ENCODE assay signal across 8 mouse cellular contexts in genomic region chr10:52106164-52106757, GRCm38 (mm10).
DNase-seq lines count a peak whose midpoint lies in the region; ATAC-seq and TF ChIP-seq lines count a peak whose summit lies in the region.

No protein-coding gene starts in this region.

- no peaks in the 10 kb centered on the region for H3K27me3 ChIP-seq in C2C12 (ENCODE audit: control insufficient read depth, insufficient read depth, insufficient read length)
- no peaks in the 10 kb centered on the region for H3K27me3 ChIP-seq in hindbrain, embryonic 11.5 days (ENCODE audit: control insufficient read depth, insufficient read depth, low read length)

- no peaks in the 10 kb centered on the region for H3K36me3 ChIP-seq in C2C12 (ENCODE audit: control insufficient read depth, insufficient read depth)
- H3K36me3 ChIP-seq in hindbrain, embryonic 11.5 days (ENCODE audit: control insufficient read depth, insufficient read depth, low read length) = no peaks in the 10 kb centered on the region

- no peaks in the 10 kb centered on the region for H3K9me3 ChIP-seq in hindbrain, embryonic 11.5 days (ENCODE audit: control insufficient read depth, low read length)

- no peak overlapping the region for H3K4me2 ChIP-seq in hindbrain, embryonic 11.5 days (replicated peaks; ENCODE audit: low read depth, low read length)

- no peaks in the 10 kb centered on the region for H3K79me3 ChIP-seq in C2C12 (ENCODE audit: low read depth)

- peak; percentile 73 for TF ChIP-seq CTCF in gastrocnemius, adult 2 months (IDR thresholded peaks at IDR 0.05)
- TF ChIP-seq CTCF in C2C12 (IDR thresholded peaks at IDR 0.05; ENCODE audit: control insufficient read depth, insufficient read depth, insufficient read length) = peak; percentile 13
- TF ChIP-seq CTCF in brain, embryonic 14.5 days (IDR thresholded peaks at IDR 0.05; ENCODE audit: borderline replicate concordance, extremely low read depth, insufficient read depth, insufficient read length) = peak; percentile 69; the same call in 1 of the 2 replicates

- no peak for TF ChIP-seq POLR2A in brain, embryonic 14.5 days (IDR thresholded peaks at IDR 0.05; ENCODE audit: borderline replicate concordance, extremely low read depth, insufficient read depth, insufficient read length, poor library complexity, severe bottlenecking)

- WGBS in hindbrain, embryonic 11.5 days = 41% methylated on average over 4 of the region's 4 CpGs

- no peaks in the 10 kb centered on the region for H3K4me1 ChIP-seq in hindbrain, embryonic 11.5 days (replicated peaks; ENCODE audit: control insufficient read depth, insufficient read depth, low read length)

- H3K79me2 ChIP-seq in C2C12 (ENCODE audit: control insufficient read depth, insufficient read depth) = no peaks in the 10 kb centered on the region

- H3K9ac ChIP-seq in hindbrain, embryonic 11.5 days (ENCODE audit: low read depth, low read length) = no peak overlapping the region

- no peak overlapping the region for H3K4me3 ChIP-seq in gastrocnemius, adult 2 months
- H3K4me3 ChIP-seq in C2C12 (ENCODE audit: insufficient read depth, poor library complexity, severe bottlenecking) = no peak overlapping the region
- no peak overlapping the region for H3K4me3 ChIP-seq in hindbrain, embryonic 11.5 days (ENCODE audit: low read depth, low read length)

- intact Hi-C loops in gastrocnemius, adult 2 months (cut with DNase I) = loop anchor here (5.0 to 10.0 kb wide), 5 partner anchors 76 to 511 kb away; partner anchors contain the start of genes Fam162b and Nepn
- intact Hi-C loops in left cerebral cortex, postnatal 4 days (cut with DNase I) = loop anchor here (10.0 kb wide), 1 partner anchor 279 kb away; the partner anchor contains the start of genes Gopc and Nepn

- no peak for DNase-seq in gastrocnemius, adult 2 months
- DNase-seq in gastrocnemius, postnatal 25 days = no peak
- DNase-seq in brain, embryonic 14.5 days (ENCODE audit: low read depth) = peak; percentile 83
- peak; percentile 69 for DNase-seq in hindbrain, embryonic 11.5 days (ENCODE audit: low spot score)
- DNase-seq in left cerebral cortex, postnatal 4 days = peak; percentile 5
- peak; percentile 73 for DNase-seq in retina, postnatal 1 day
- DNase-seq in spleen, postnatal 36 days (ENCODE audit: low spot score in 2 of 2) = no peak

- H3K27ac ChIP-seq in gastrocnemius, adult 2 months = no peak overlapping the region
- no peak overlapping the region for H3K27ac ChIP-seq in hindbrain, embryonic 11.5 days (ENCODE audit: low read depth, low read length)

- no peak overlapping the region for H3ac ChIP-seq in C2C12 (ENCODE audit: control insufficient read depth, insufficient read length, low read depth)

- ATAC-seq in hindbrain, embryonic 11.5 days (ENCODE audit: low FRiP score) = peak; percentile 79

TF ChIP-seq in C2C12, 6 proteins besides CTCF, POLR2A, EP300 and RAD21:
- TF ChIP-seq CEBPB (IDR thresholded peaks at IDR 0.05; ENCODE audit: low read depth) (no peak), MYOG (IDR thresholded peaks at IDR 0.05; ENCODE audit: control insufficient read depth, extremely low read depth, insufficient read length) (no peak), MAX (IDR thresholded peaks at IDR 0.05) (no peak), MYOD1 (IDR thresholded peaks at IDR 0.05; ENCODE audit: control insufficient read depth, insufficient read length, low read depth) (no peak), USF1 (IDR thresholded peaks at IDR 0.05; ENCODE audit: low read depth) (no peak), FOSL1 (IDR thresholded peaks at IDR 0.05; ENCODE audit: insufficient read depth, low read length, poor library complexity, severe bottlenecking) (no peak)

Comparison
In these comparisons a context has a peak if more than half of its experiments do, and no peak if none do; other contexts are left out.
1. DNase-seq: peak in brain, embryonic 14.5 days (single experiment), hindbrain, embryonic 11.5 days (single experiment), left cerebral cortex, postnatal 4 days (single experiment) and retina, postnatal 1 day (single experiment); none in gastrocnemius, adult 2 months (single experiment), gastrocnemius, postnatal 25 days (single experiment) and spleen, postnatal 36 days (0 of 2).
2. CTCF ChIP-seq: peak in every context shown above with its lines; median percentile 73 in gastrocnemius, adult 2 months; 69 in brain, embryonic 14.5 days; 13 in C2C12.